Mouse (Mus musculus): ENCODE measurements around the gene Cdca4.

GRCm38 (mm10) chr12:112810092-112810885, 18.9 kb downstream of the Cdca4 start:
- TF ChIP-seq POLR2A (IDR thresholded peaks at IDR 0.05; ENCODE audit: control insufficient read depth, extremely low read depth, insufficient read depth, low read length, poor library complexity) = no peak
- TF ChIP-seq CTCF (IDR thresholded peaks at IDR 0.05; ENCODE audit: borderline replicate concordance, control insufficient read depth, extremely low read depth, insufficient read depth, low read length, poor library complexity) = no peak

Data from thymus, adult 2 months (tissue).